Mouse (Mus musculus): ENCODE measurements around the gene Slit3. TPM values are rescaled to one million over a fixed set of nuclear protein-coding genes. Genes with fewer than 3 reads are reported as not detected.

Gene Slit3
- total and polyA plus RNA-seq, 2 experiments from 2014 or later = 5.6 to 15.0 TPM

DNA sequence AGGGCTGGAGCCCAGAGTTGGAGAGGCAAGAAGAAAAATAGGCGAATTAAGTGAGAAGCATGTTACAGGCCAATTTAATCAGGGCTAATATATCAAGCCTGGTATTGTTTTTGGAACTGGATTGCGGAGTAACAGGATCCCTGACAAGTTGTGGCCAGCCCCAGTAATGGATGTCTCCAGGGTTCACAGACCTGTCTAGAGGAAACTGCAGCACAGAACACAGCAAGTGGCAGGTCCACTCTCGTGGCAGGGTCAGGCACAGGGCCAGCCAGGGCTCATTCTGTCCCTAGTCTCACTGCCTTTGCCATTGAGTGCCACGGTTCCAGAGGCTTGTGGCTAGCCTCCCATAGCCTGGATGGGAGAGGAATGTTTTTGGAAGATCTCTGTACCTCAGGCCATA, 187.0 kb downstream of the Slit3 start:
- Histone ChIP-seq H3K27ac (ENCODE audit: low read depth, low read length) (no peak overlapping the region), H3K27me3 (ENCODE audit: insufficient read depth, low read length) (no peaks in the 10 kb centered on the region), H3K4me2 (ENCODE audit: low read depth) (no peak overlapping the region), H3K9ac (no peak overlapping the region), H3K36me3 (ENCODE audit: insufficient read depth) (no peaks in the 10 kb centered on the region), H3K9me3 (ENCODE audit: low read length) (no peaks in the 10 kb centered on the region), H3K4me3 (ENCODE audit: low read depth, low read length) (no peak overlapping the region), H3K4me1 (ENCODE audit: insufficient read depth) (0 out of 2 replicates have a peak, but pooled peaks cover 9% of the 10 kb centered on the region)
- DNase-seq (no peak), ATAC-seq (no peak)
- WGBS = 85% methylated on average over 4 of the region's 4 CpGs
- no peak for TF ChIP-seq CTCF (IDR thresholded peaks at IDR 0.05; ENCODE audit: low read depth)

DNA sequence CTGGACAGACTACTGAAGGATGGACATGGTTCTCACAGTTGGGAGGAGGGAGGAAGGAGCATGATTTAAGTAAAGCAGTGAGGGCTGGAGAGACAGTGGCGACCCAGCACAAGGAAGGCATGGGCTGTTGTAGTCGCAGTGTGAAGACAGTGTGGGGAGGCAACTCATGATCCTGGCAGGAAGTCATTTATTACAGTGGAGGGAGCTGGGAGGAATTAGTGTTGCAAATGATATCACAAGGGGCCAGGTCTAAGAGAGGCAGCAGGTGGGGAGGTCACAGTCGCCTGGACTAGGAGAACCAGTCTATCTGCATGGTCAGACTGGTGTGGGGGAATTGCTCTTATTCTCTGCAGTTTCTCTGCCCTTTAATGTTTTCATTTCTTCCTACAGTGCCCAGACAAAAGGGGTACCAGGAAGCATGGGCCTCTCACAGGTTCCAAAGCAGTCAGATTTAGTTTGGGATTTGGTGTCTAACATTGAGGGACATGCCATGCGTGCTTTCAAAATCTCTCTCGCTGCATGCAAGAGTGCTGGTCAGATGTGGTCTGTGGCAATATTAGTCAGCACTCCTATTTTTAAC, 194.5 kb downstream of the Slit3 start:
- WGBS = 83% methylated on average over 5 of the region's 5 CpGs

DNA sequence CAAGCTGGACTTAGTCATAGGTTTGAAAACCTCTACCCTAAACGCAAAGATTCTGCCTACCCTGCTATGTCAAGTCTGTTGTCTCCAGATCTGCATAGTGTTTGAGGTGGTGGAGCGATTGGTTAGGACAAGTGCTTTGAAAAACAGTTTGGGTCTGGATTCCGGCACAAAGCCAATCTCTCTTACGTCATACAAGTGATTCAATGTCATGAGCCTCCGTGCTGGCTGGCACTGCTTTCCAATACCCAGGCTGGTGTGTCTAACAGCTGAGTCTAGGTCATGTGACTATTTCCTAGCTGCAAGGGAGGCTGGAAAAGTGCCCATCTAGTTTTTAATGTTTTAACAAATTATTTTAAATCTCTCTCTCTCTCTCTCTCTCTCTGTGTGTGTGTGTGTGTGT, 196.2 kb downstream of the Slit3 start:
- Histone ChIP-seq H3K9me3 (ENCODE audit: low read length) (no peaks in the 10 kb centered on the region), H3K27me3 (ENCODE audit: insufficient read depth, low read length) (no peaks in the 10 kb centered on the region), H3K9ac (no peak overlapping the region), H3K4me3 (ENCODE audit: low read depth, low read length) (no peak overlapping the region), H3K36me3 (ENCODE audit: insufficient read depth) (no peaks in the 10 kb centered on the region), H3K4me2 (ENCODE audit: low read depth) (no peak overlapping the region), H3K27ac (ENCODE audit: low read depth, low read length) (no peak overlapping the region), H3K4me1 (ENCODE audit: insufficient read depth) (no peaks in the 10 kb centered on the region)
- TF ChIP-seq CTCF (IDR thresholded peaks at IDR 0.05; ENCODE audit: low read depth) = no peak
- DNase-seq (no peak), ATAC-seq (no peak)
- 82% methylated on average over 5 of the region's 5 CpGs for WGBS

More for the DNA sequence above, 194.5 kb downstream of the Slit3 start:
- Histone ChIP-seq H3K27me3 (ENCODE audit: insufficient read depth, low read length) (no peaks in the 10 kb centered on the region), H3K9me3 (ENCODE audit: low read length) (no peaks in the 10 kb centered on the region), H3K27ac (ENCODE audit: low read depth, low read length) (no peak overlapping the region), H3K9ac (no peak overlapping the region), H3K4me1 (ENCODE audit: insufficient read depth) (no peaks in the 10 kb centered on the region), H3K4me2 (ENCODE audit: low read depth) (no peak overlapping the region), H3K4me3 (ENCODE audit: low read depth, low read length) (no peak overlapping the region), H3K36me3 (ENCODE audit: insufficient read depth) (no peaks in the 10 kb centered on the region)
- no peak for DNase-seq
- no peak for TF ChIP-seq CTCF (IDR thresholded peaks at IDR 0.05; ENCODE audit: low read depth)
- no peak for ATAC-seq

DNA sequence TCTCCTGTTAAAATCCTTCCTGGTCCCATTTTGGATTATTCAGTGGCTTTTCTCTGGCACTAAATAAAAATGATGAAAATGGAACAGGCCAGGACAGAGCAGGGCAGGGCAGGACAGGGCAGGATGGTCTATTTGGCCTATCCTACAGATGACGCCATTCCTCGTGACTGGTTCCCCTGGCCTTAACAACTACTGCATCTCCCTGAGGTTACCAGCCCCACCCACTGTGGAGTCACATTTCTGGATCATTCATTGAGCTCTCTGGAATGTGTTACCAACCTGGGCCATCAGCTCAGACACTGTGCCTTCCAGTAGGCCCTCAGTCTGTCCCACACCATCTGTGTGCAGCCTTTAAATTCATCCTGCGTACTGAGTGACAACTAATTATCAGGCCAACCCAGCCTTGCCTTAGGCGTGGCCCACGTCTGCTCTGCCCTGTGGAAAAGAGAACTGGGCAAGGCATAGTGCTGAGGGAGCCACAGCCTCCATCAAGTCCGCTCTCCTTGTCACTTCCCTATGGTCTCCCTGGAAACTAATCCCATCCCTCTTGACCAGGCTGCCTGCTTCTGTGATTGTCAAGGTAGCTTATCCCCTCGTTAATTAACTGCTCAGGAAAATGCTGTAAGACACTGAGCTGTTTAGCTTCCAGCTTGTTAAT, 196.9 kb downstream of the Slit3 start:
- Histone ChIP-seq H3K4me2 (ENCODE audit: low read depth) (no peak overlapping the region), H3K36me3 (ENCODE audit: insufficient read depth) (no peaks in the 10 kb centered on the region), H3K4me3 (ENCODE audit: low read depth, low read length) (no peak overlapping the region), H3K4me1 (ENCODE audit: insufficient read depth) (no peaks in the 10 kb centered on the region), H3K9ac (no peak overlapping the region), H3K27me3 (ENCODE audit: insufficient read depth, low read length) (no peaks in the 10 kb centered on the region), H3K9me3 (ENCODE audit: low read length) (no peaks in the 10 kb centered on the region), H3K27ac (ENCODE audit: low read depth, low read length) (no peak overlapping the region)
- TF ChIP-seq CTCF (IDR thresholded peaks at IDR 0.05; ENCODE audit: low read depth) = no peak
- DNase-seq (no peak), ATAC-seq (no peak)
- WGBS = 29% methylated on average over 7 of the region's 7 CpGs

DNA sequence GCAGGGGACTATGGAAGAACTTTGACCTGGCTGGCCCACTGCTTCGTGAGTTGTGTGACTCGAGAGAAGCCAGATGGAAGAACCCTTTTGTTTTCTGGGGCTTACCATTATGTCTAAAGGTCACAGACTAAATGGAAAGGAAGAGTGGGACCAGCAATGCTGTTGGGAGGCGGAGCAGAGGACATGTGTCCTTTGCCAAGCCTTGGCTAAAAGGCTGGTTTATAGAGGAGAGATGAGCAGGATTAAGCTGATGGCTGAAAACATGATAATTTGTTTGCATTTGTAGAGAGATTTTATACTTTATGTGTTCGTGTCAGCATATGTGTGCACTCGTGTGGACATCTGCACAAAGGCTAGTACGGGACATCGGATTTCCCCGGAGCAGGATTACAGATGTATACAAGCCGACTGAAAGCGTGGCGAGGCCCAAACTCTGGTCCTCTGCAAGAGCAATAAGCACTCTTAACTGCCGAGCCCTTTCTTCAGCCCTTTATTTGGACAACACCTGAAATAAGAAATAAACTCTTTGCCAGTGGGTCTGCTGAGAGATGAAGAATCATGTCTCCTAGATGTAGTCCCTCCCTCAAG, 197.5 kb downstream of the Slit3 start:
- TF ChIP-seq CTCF (IDR thresholded peaks at IDR 0.05; ENCODE audit: low read depth) = no peak
- H3K36me3 ChIP-seq (ENCODE audit: insufficient read depth) = no peaks in the 10 kb centered on the region
- ATAC-seq (no peak), DNase-seq (no peak)
- H3K4me2 ChIP-seq (ENCODE audit: low read depth) = no peak overlapping the region
- H3K4me1 ChIP-seq (ENCODE audit: insufficient read depth) = no peaks in the 10 kb centered on the region
- H3K9ac ChIP-seq = no peak overlapping the region
- H3K9me3 ChIP-seq (ENCODE audit: low read length) = no peaks in the 10 kb centered on the region
- WGBS = 35% methylated on average over 12 of the region's 12 CpGs
- H3K27me3 ChIP-seq (ENCODE audit: insufficient read depth, low read length) = no peaks in the 10 kb centered on the region
- H3K4me3 ChIP-seq (ENCODE audit: low read depth, low read length) = no peak overlapping the region
- no peak overlapping the region for H3K27ac ChIP-seq (ENCODE audit: low read depth, low read length)

DNA sequence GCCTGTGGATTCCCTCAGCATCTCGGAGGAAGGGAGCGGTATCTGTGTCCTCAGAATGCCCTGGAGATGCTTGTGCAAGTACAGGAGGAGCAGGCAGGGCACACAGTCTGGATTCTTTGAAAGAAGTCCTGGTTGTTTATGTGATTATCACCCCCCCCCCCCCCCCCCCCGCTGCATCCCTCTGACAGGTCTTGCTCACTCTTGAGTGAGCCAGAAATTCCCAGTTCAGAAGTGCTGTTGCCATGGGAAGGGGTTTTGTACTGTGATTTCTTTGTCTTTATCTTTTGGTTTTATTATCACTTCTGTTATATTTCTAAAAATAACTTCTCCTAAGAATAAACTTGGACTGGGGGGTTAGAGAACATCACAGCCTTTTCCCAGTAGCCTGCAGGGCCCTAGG, 199.5 kb downstream of the Slit3 start:
- DNase-seq (no peak), ATAC-seq (peak; percentile 43; the same call in 1 of the 2 replicates)
- H3K36me3 ChIP-seq (ENCODE audit: insufficient read depth) = no peaks in the 10 kb centered on the region
- H3K9me3 ChIP-seq (ENCODE audit: low read length) = no peaks in the 10 kb centered on the region
- TF ChIP-seq CTCF (IDR thresholded peaks at IDR 0.05; ENCODE audit: low read depth) = no peak
- H3K4me3 ChIP-seq (ENCODE audit: low read depth, low read length) = no peak overlapping the region
- no peak overlapping the region for H3K9ac ChIP-seq
- WGBS = 79% methylated on average over 3 of the region's 3 CpGs
- H3K27me3 ChIP-seq (ENCODE audit: insufficient read depth, low read length) = no peaks in the 10 kb centered on the region
- no peak overlapping the region for H3K27ac ChIP-seq (ENCODE audit: low read depth, low read length)
- H3K4me2 ChIP-seq (ENCODE audit: low read depth) = no peak overlapping the region
- no peaks in the 10 kb centered on the region for H3K4me1 ChIP-seq (ENCODE audit: insufficient read depth)

DNA sequence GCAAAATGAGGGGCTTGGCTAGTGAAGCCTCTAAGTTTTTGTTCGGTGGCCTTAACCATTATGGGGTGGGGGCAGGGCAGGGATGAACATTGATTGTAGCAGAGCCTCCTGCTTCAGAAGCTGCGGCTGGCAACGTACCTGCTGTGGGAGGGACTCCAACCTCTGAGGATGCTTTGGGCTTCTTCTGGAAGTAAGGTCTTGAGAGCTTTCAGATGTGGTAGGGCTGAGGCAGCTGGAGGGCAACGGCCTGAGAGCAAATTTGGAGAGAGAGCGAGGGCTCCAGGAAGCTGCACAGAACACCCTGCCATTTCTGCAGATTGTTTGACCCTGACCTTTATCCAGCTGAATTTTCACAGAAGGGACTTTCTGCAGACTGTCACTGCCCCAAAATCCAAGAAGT, 203.4 kb downstream of the Slit3 start:
- WGBS = 69% methylated on average over 5 of the region's 5 CpGs
- TF ChIP-seq CTCF (IDR thresholded peaks at IDR 0.05; ENCODE audit: low read depth) = no peak

More for the DNA sequence above, 203.4 kb downstream of the Slit3 start:
- H3K36me3 ChIP-seq (ENCODE audit: insufficient read depth) = no peaks in the 10 kb centered on the region
- H3K27me3 ChIP-seq (ENCODE audit: insufficient read depth, low read length) = no peaks in the 10 kb centered on the region
- no peak overlapping the region for H3K4me2 ChIP-seq (ENCODE audit: low read depth)
- H3K4me1 ChIP-seq (ENCODE audit: insufficient read depth) = no peaks in the 10 kb centered on the region
- no peak overlapping the region for H3K27ac ChIP-seq (ENCODE audit: low read depth, low read length)
- DNase-seq (no peak), ATAC-seq (no peak)
- no peaks in the 10 kb centered on the region for H3K9me3 ChIP-seq (ENCODE audit: low read length)
- no peak overlapping the region for H3K4me3 ChIP-seq (ENCODE audit: low read depth, low read length)
- H3K9ac ChIP-seq = no peak overlapping the region

Data from forebrain, postnatal 0 days (tissue).